Mouse (Mus musculus): ENCODE data around the gene Klhdc7b. TPM values are rescaled to one million over a fixed set of nuclear protein-coding genes. Genes with fewer than 3 reads are reported as not detected.

The Klhdc7b gene
- polyA plus RNA-seq, 1 experiment from 2014 or later: not detected

GRCm38 (mm10) chr15:89374801-89375534, 9.7 kb upstream of the Klhdc7b start:
- Histone ChIP-seq H3K27ac (ENCODE audit: poor library complexity, severe bottlenecking) (no peak overlapping the region), H3K4me3 (no peak overlapping the region), H3K4me2 (0 out of 2 replicates have a peak overlapping the region, but pooled peaks have one; percentile 85), H3K9me3 (replicated peaks) (no peaks in the 10 kb centered on the region), H3K27me3 (replicated peaks) (peaks cover 38% of the 10 kb centered on the region), H3K4me1 (replicated peaks) (peaks cover 38% of the 10 kb centered on the region), H3K9ac (peak overlapping the region; percentile 78; the same call in 1 of the 2 replicates), H3K36me3 (peaks cover 26% of the 10 kb centered on the region)
- ATAC-seq (ENCODE audit: insufficient number of reproducible peaks, low FRiP score): no peak
- 89% methylated on average over 17 of the region's 17 CpGs for WGBS

GRCm38 (mm10) chr15:89376040-89376439, 8.7 kb upstream of the Klhdc7b start:
- Histone ChIP-seq H3K36me3 (peaks cover 15% of the 10 kb centered on the region), H3K27ac (ENCODE audit: poor library complexity, severe bottlenecking) (no peak overlapping the region), H3K9ac (no peak overlapping the region), H3K4me1 (replicated peaks) (peaks cover 38% of the 10 kb centered on the region), H3K27me3 (replicated peaks) (peaks cover 42% of the 10 kb centered on the region), H3K4me3 (no peak overlapping the region), H3K4me2 (no peak overlapping the region), H3K9me3 (replicated peaks) (no peaks in the 10 kb centered on the region)
- no peak for ATAC-seq (ENCODE audit: insufficient number of reproducible peaks, low FRiP score)
- WGBS: 75% methylated on average over 7 of the region's 7 CpGs

GRCm38 (mm10) chr15:89376957-89377356, 7.8 kb upstream of the Klhdc7b start, which contains the start of gene Tymp:
Tymp (minus strand) TSS chr15:89377039.
- H3K27ac ChIP-seq (ENCODE audit: poor library complexity, severe bottlenecking): no peak within 1 kb of the TSS
- H3K4me2 ChIP-seq: peak within 1 kb of the TSS; percentile 28
- H3K9me3 ChIP-seq (replicated peaks): no peaks in the 10 kb centered on the region
- H3K4me1 ChIP-seq (replicated peaks): peaks cover 38% of the 10 kb centered on the region
- WGBS: 21% methylated on average over 16 of the region's 16 CpGs
- H3K4me3 ChIP-seq: no peak within 1 kb of the TSS
- no peak within 1 kb of the TSS for H3K9ac ChIP-seq
- H3K27me3 ChIP-seq (replicated peaks): peaks cover 45% of the 10 kb centered on the region
- no peak for ATAC-seq (ENCODE audit: insufficient number of reproducible peaks, low FRiP score)
- H3K36me3 ChIP-seq: peaks cover 6% of the 10 kb centered on the region

GRCm38 (mm10) chr15:89377362-89377761, 7.4 kb upstream of the Klhdc7b start:
- Histone ChIP-seq H3K4me3 (no peak overlapping the region), H3K27me3 (replicated peaks) (peaks cover 45% of the 10 kb centered on the region), H3K9me3 (replicated peaks) (no peaks in the 10 kb centered on the region), H3K4me1 (replicated peaks) (peaks cover 38% of the 10 kb centered on the region), H3K36me3 (peaks cover 2% of the 10 kb centered on the region; the same call in 1 of the 2 replicates), H3K9ac (no peak overlapping the region), H3K4me2 (peak overlapping the region; percentile 28), H3K27ac (ENCODE audit: poor library complexity, severe bottlenecking) (no peak overlapping the region)
- WGBS: 7% methylated on average over 18 of the region's 18 CpGs
- no peak for ATAC-seq (ENCODE audit: insufficient number of reproducible peaks, low FRiP score)

- WGBS: 10% methylated on average over 46 of the region's 46 CpGs
- H3K27ac ChIP-seq (ENCODE audit: poor library complexity, severe bottlenecking): no peak overlapping the region
- H3K9ac ChIP-seq: peak overlapping the region; percentile 45
- peak overlapping the region; percentile 92 for H3K4me2 ChIP-seq
- no peaks in the 10 kb centered on the region for H3K36me3 ChIP-seq
- H3K9me3 ChIP-seq (replicated peaks): no peaks in the 10 kb centered on the region
- H3K27me3 ChIP-seq (replicated peaks): peaks cover 45% of the 10 kb centered on the region
- no peak for ATAC-seq (ENCODE audit: insufficient number of reproducible peaks, low FRiP score)
- peaks cover 31% of the 10 kb centered on the region for H3K4me1 ChIP-seq (replicated peaks)
- peak overlapping the region; percentile 53 for H3K4me3 ChIP-seq
Measured at GRCm38 (mm10) chr15:89377938-89378828, 6.5 kb upstream of the Klhdc7b start.

- peak within 1 kb of the TSS; percentile 45 for H3K9ac ChIP-seq
- peak within 1 kb of the TSS; percentile 53 for H3K4me3 ChIP-seq
- H3K9me3 ChIP-seq (replicated peaks): no peaks in the 10 kb centered on the region
- H3K36me3 ChIP-seq: no peaks in the 10 kb centered on the region
- no peak within 1 kb of the TSS for H3K27ac ChIP-seq (ENCODE audit: poor library complexity, severe bottlenecking)
- WGBS: under 1% methylated on average over 33 of the region's 33 CpGs
- peaks cover 50% of the 10 kb centered on the region for H3K27me3 ChIP-seq (replicated peaks)
- ATAC-seq (ENCODE audit: insufficient number of reproducible peaks, low FRiP score): 0 out of 2 replicates have a peak, but pooled peaks have one; percentile 1
- H3K4me1 ChIP-seq (replicated peaks): peaks cover 30% of the 10 kb centered on the region
- H3K4me2 ChIP-seq: peak within 1 kb of the TSS; percentile 92
Measured at GRCm38 (mm10) chr15:89378831-89379401, 5.8 kb upstream of the Klhdc7b start, which contains the start of gene Odf3b. Odf3b (minus strand) TSS chr15:89379282.

- H3K4me3 ChIP-seq: peak overlapping the region; percentile 53
- 0 out of 2 replicates have a peak overlapping the region, but pooled peaks have one; percentile 45 for H3K9ac ChIP-seq
- 13% methylated on average over 10 of the region's 10 CpGs for WGBS
- no peaks in the 10 kb centered on the region for H3K36me3 ChIP-seq
- H3K9me3 ChIP-seq (replicated peaks): no peaks in the 10 kb centered on the region
- peaks cover 54% of the 10 kb centered on the region for H3K27me3 ChIP-seq (replicated peaks)
- peak overlapping the region; percentile 92 for H3K4me2 ChIP-seq
- 0 out of 2 replicates have a peak, but pooled peaks have one; percentile 12 for ATAC-seq (ENCODE audit: insufficient number of reproducible peaks, low FRiP score)
- peaks cover 26% of the 10 kb centered on the region for H3K4me1 ChIP-seq (replicated peaks)
- no peak overlapping the region for H3K27ac ChIP-seq (ENCODE audit: poor library complexity, severe bottlenecking)
Measured at GRCm38 (mm10) chr15:89379429-89379828, 5.3 kb upstream of the Klhdc7b start.

GRCm38 (mm10) chr15:89387127-89387526, 2.4 kb downstream of the Klhdc7b start:
- Histone ChIP-seq H3K4me2 (no peak overlapping the region), H3K4me3 (no peak overlapping the region), H3K9ac (no peak overlapping the region), H3K9me3 (replicated peaks) (no peaks in the 10 kb centered on the region), H3K36me3 (no peaks in the 10 kb centered on the region), H3K27me3 (replicated peaks) (peaks cover 52% of the 10 kb centered on the region), H3K4me1 (replicated peaks) (no peaks in the 10 kb centered on the region), H3K27ac (ENCODE audit: poor library complexity, severe bottlenecking) (no peak overlapping the region)
- 36% methylated on average over 12 of the region's 12 CpGs for WGBS
- ATAC-seq (ENCODE audit: insufficient number of reproducible peaks, low FRiP score): no peak

GRCm38 (mm10) chr15:89390081-89390480, 5.4 kb downstream of the Klhdc7b start:
- no peak overlapping the region for H3K4me3 ChIP-seq
- H3K27me3 ChIP-seq (replicated peaks): peaks cover 36% of the 10 kb centered on the region
- no peak overlapping the region for H3K4me2 ChIP-seq
- H3K36me3 ChIP-seq: no peaks in the 10 kb centered on the region
- no peaks in the 10 kb centered on the region for H3K4me1 ChIP-seq (replicated peaks)
- no peak for ATAC-seq (ENCODE audit: insufficient number of reproducible peaks, low FRiP score)
- no peak overlapping the region for H3K9ac ChIP-seq
- WGBS: 89% methylated on average over 10 of the region's 10 CpGs
- no peaks in the 10 kb centered on the region for H3K9me3 ChIP-seq (replicated peaks)
- no peak overlapping the region for H3K27ac ChIP-seq (ENCODE audit: poor library complexity, severe bottlenecking)

GRCm38 (mm10) chr15:89396883-89397282, 12.2 kb downstream of the Klhdc7b start:
- H3K4me3 ChIP-seq: no peak overlapping the region
- no peaks in the 10 kb centered on the region for H3K9me3 ChIP-seq (replicated peaks)
- no peak overlapping the region for H3K27ac ChIP-seq (ENCODE audit: poor library complexity, severe bottlenecking)
- no peaks in the 10 kb centered on the region for H3K4me1 ChIP-seq (replicated peaks)
- no peak for ATAC-seq (ENCODE audit: insufficient number of reproducible peaks, low FRiP score)
- H3K4me2 ChIP-seq: no peak overlapping the region
- WGBS: 83% methylated on average over 4 of the region's 4 CpGs
- H3K9ac ChIP-seq: no peak overlapping the region
- H3K36me3 ChIP-seq: no peaks in the 10 kb centered on the region
- H3K27me3 ChIP-seq (replicated peaks): no peaks in the 10 kb centered on the region

GRCm38 (mm10) chr15:89398146-89398545, 13.4 kb downstream of the Klhdc7b start:
- H3K4me2 ChIP-seq: no peak overlapping the region
- no peak overlapping the region for H3K9ac ChIP-seq
- 85% methylated on average over 2 of the region's 2 CpGs for WGBS
- no peaks in the 10 kb centered on the region for H3K27me3 ChIP-seq (replicated peaks)
- H3K27ac ChIP-seq (ENCODE audit: poor library complexity, severe bottlenecking): no peak overlapping the region
- H3K36me3 ChIP-seq: no peaks in the 10 kb centered on the region
- no peaks in the 10 kb centered on the region for H3K4me1 ChIP-seq (replicated peaks)
- H3K9me3 ChIP-seq (replicated peaks): no peaks in the 10 kb centered on the region
- no peak overlapping the region for H3K4me3 ChIP-seq
- ATAC-seq (ENCODE audit: insufficient number of reproducible peaks, low FRiP score): no peak

All from heart, embryonic 12.5 days (tissue).